Mouse (Mus musculus) heart, embryonic 15.5 days (tissue): ENCODE data around the gene Tubgcp5. TPM values are rescaled to one million over a fixed set of nuclear protein-coding genes. Genes with fewer than 3 reads are reported as not detected.

Experiments used
- ATAC-seq: fragments of 200-750 bp; cut with Nextera tagmentation; replicated peaks from 2 replicates; pipeline ENCODE4 v1.8.0; 2017; ENCODE audit warnings: low read depth, moderate TSS enrichment; ENCODE audit not compliant: insufficient number of reproducible peaks, insufficient read depth, low FRiP score
- H3K27ac ChIP-seq: fragments of 300-500 bp; sonication (generic); 2 replicates; pipeline ENCODE4 v1.5.1; 2015; ENCODE audit warnings: mild to moderate bottlenecking, inconsistent platforms
- H3K27me3 ChIP-seq: fragments of 300-500 bp; sonication (generic); 2 replicates; pipeline ENCODE4 v1.6.1; 2015; ENCODE audit warnings: inconsistent platforms
- H3K36me3 ChIP-seq: fragments of 300-500 bp; sonication (generic); 2 replicates; pipeline ENCODE4 v1.6.1; 2015; ENCODE audit warnings: mild to moderate bottlenecking, inconsistent platforms
- H3K4me1 ChIP-seq: fragments of 300-500 bp; sonication (generic); replicated peaks from 2 replicates; pipeline ENCODE4 v1.6.1; 2015; ENCODE audit warnings: inconsistent platforms
- H3K4me2 ChIP-seq: fragments of 300-500 bp; sonication (generic); 2 replicates; pipeline ENCODE4 v1.6.1; 2015; ENCODE audit warnings: inconsistent platforms, mild to moderate bottlenecking, moderate library complexity
- H3K4me3 ChIP-seq: fragments of 300-500 bp; sonication (generic); 2 replicates; pipeline ENCODE4 v1.5.1; 2015; ENCODE audit warnings: mild to moderate bottlenecking, inconsistent platforms
- H3K9ac ChIP-seq: fragments of 300-500 bp; sonication (generic); 2 replicates; pipeline ENCODE4 v1.6.1; 2015; ENCODE audit warnings: mild to moderate bottlenecking, inconsistent platforms
- H3K9me3 ChIP-seq: fragments of 300-500 bp; sonication (generic); replicated peaks from 2 replicates; pipeline ENCODE4 v1.6.1; 2016; ENCODE audit warnings: inconsistent platforms
- WGBS: fragments of 180-500 bp; shearing (Covaris S2); methylation state at CpG from one replicate; pipeline ENCODE4 v1.1.7; 2015; ENCODE audit warnings: mixed read lengths; 5-methylcytosine and 5-hydroxymethylcytosine counted together
- polyA plus RNA-seq: library from polyadenylated mRNA; unstranded; fragments of >200 nt; fragmentation: Nextera tagmentation; extraction: Ambion mirVana; gene quantifications from 2 replicates; pipeline ENCODE4 v1.2.1, GENCODE M21; 2015

Tubgcp5 gene
- polyA plus RNA-seq, 1 experiment from 2014 or later = 15.7 TPM

GRCm38 (mm10) chr7:55799981-55800380 lies 6.0 kb downstream of the Tubgcp5 start:
- peaks cover 73% of the 10 kb centered on the region for H3K36me3 ChIP-seq
- no peaks in the 10 kb centered on the region for H3K27me3 ChIP-seq
- H3K27ac ChIP-seq = no peak overlapping the region
- H3K9me3 ChIP-seq = no peaks in the 10 kb centered on the region
- H3K4me1 ChIP-seq = peaks cover 2% of the 10 kb centered on the region; the same call in 1 of the 2 replicates
- H3K4me3 ChIP-seq = no peak overlapping the region
- WGBS = 90% methylated on average over 3 of the region's 3 CpGs
- H3K4me2 ChIP-seq = no peak overlapping the region
- no peak for ATAC-seq
- no peak overlapping the region for H3K9ac ChIP-seq

- Histone ChIP-seq H3K4me1 (no peaks in the 10 kb centered on the region), H3K9ac (no peak overlapping the region), H3K27me3 (no peaks in the 10 kb centered on the region), H3K36me3 (peaks cover 70% of the 10 kb centered on the region), H3K4me3 (no peak overlapping the region), H3K27ac (no peak overlapping the region), H3K9me3 (no peaks in the 10 kb centered on the region), H3K4me2 (no peak overlapping the region)
- ATAC-seq = no peak
- WGBS = 73% methylated on average over 2 of the region's 2 CpGs
Observed at GRCm38 (mm10) chr7:55809967-55810366, 16.0 kb downstream of the Tubgcp5 start.

GRCm38 (mm10) chr7:55824468-55824867 lies 30.5 kb downstream of the Tubgcp5 start:
- WGBS = 83% methylated on average over 5 of the region's 5 CpGs
- no peak for ATAC-seq

GRCm38 (mm10) chr7:55827551-55827950 lies 33.6 kb downstream of the Tubgcp5 start:
- no peaks in the 10 kb centered on the region for H3K4me1 ChIP-seq
- no peak overlapping the region for H3K4me2 ChIP-seq
- no peak overlapping the region for H3K4me3 ChIP-seq
- H3K36me3 ChIP-seq = peaks cover 59% of the 10 kb centered on the region
- no peak overlapping the region for H3K9ac ChIP-seq
- H3K27ac ChIP-seq = no peak overlapping the region
- H3K9me3 ChIP-seq = no peaks in the 10 kb centered on the region
- no peaks in the 10 kb centered on the region for H3K27me3 ChIP-seq
- 93% methylated on average over 9 of the region's 9 CpGs for WGBS
- ATAC-seq = no peak; the same call in 1 of the 2 replicates

More at GRCm38 (mm10) chr7:55824468-55824867, 30.5 kb downstream of the Tubgcp5 start:
- Histone ChIP-seq H3K27ac (no peak overlapping the region), H3K9ac (no peak overlapping the region), H3K4me2 (no peak overlapping the region), H3K36me3 (peaks cover 73% of the 10 kb centered on the region), H3K27me3 (no peaks in the 10 kb centered on the region), H3K4me1 (no peaks in the 10 kb centered on the region), H3K9me3 (no peaks in the 10 kb centered on the region), H3K4me3 (no peak overlapping the region)

GRCm38 (mm10) chr7:55836877-55837276 lies 42.9 kb downstream of the Tubgcp5 start:
- ATAC-seq = no peak
- Histone ChIP-seq H3K9ac (no peak overlapping the region), H3K27ac (no peak overlapping the region), H3K4me3 (no peak overlapping the region), H3K4me2 (no peak overlapping the region), H3K36me3 (peaks cover 5% of the 10 kb centered on the region; the same call in 1 of the 2 replicates), H3K9me3 (no peaks in the 10 kb centered on the region), H3K27me3 (no peaks in the 10 kb centered on the region), H3K4me1 (peaks cover 5% of the 10 kb centered on the region; the same call in 1 of the 2 replicates)
- WGBS = 72% methylated on average over 4 of the region's 4 CpGs

- Histone ChIP-seq H3K36me3 (no peaks in the 10 kb centered on the region), H3K9ac (peak within 1 kb of the TSS; percentile 97), H3K27ac (peak within 1 kb of the TSS; percentile 97), H3K4me2 (peak within 1 kb of the TSS; percentile 74), H3K9me3 (no peaks in the 10 kb centered on the region), H3K27me3 (no peaks in the 10 kb centered on the region), H3K4me3 (peak within 1 kb of the TSS; percentile 99), H3K4me1 (peaks cover 16% of the 10 kb centered on the region)
- ATAC-seq = no peak
- WGBS = 51% methylated on average over 7 of the region's 7 CpGs
Observed at GRCm38 (mm10) chr7:55841445-55841844, 47.5 kb downstream of the Tubgcp5 start, which contains the start of gene Cyfip1. TSS of gene Cyfip1 (plus strand) at chr7:55841745.

- ATAC-seq = peak; percentile 97
- Histone ChIP-seq H3K9ac (peak overlapping the region; percentile 97), H3K4me1 (peaks cover 16% of the 10 kb centered on the region), H3K4me2 (peak overlapping the region; percentile 74), H3K4me3 (peak overlapping the region; percentile 99), H3K27ac (peak overlapping the region; percentile 97), H3K36me3 (no peaks in the 10 kb centered on the region), H3K9me3 (no peaks in the 10 kb centered on the region), H3K27me3 (no peaks in the 10 kb centered on the region)
- under 1% methylated on average over 43 of the region's 47 CpGs for WGBS
Observed at GRCm38 (mm10) chr7:55841977-55842503, 48.1 kb downstream of the Tubgcp5 start.

GRCm38 (mm10) chr7:55842504-55843152 lies 48.7 kb downstream of the Tubgcp5 start:
- Histone ChIP-seq H3K27me3 (no peaks in the 10 kb centered on the region), H3K4me3 (peak overlapping the region; percentile 99), H3K9me3 (no peaks in the 10 kb centered on the region), H3K4me2 (peak overlapping the region; percentile 74), H3K36me3 (no peaks in the 10 kb centered on the region), H3K4me1 (peaks cover 16% of the 10 kb centered on the region), H3K27ac (peak overlapping the region; percentile 97), H3K9ac (peak overlapping the region; percentile 97)
- ATAC-seq = peak; percentile 56; the same call in 1 of the 2 replicates
- under 1% methylated on average over 39 of the region's 40 CpGs for WGBS

- H3K9me3 ChIP-seq = no peaks in the 10 kb centered on the region
- no peak overlapping the region for H3K27ac ChIP-seq
- no peak overlapping the region for H3K9ac ChIP-seq
- H3K4me1 ChIP-seq = peaks cover 26% of the 10 kb centered on the region
- H3K4me3 ChIP-seq = no peak overlapping the region
- no peak for ATAC-seq
- H3K4me2 ChIP-seq = no peak overlapping the region
- no peaks in the 10 kb centered on the region for H3K27me3 ChIP-seq
- no peaks in the 10 kb centered on the region for H3K36me3 ChIP-seq
- 60% methylated on average over 9 of the region's 9 CpGs for WGBS
Observed at GRCm38 (mm10) chr7:55846606-55847312, 52.8 kb downstream of the Tubgcp5 start.

- H3K27ac ChIP-seq = 0 out of 2 replicates have a peak overlapping the region, but pooled peaks have one; percentile 16
- no peaks in the 10 kb centered on the region for H3K27me3 ChIP-seq
- H3K4me2 ChIP-seq = no peak overlapping the region
- no peaks in the 10 kb centered on the region for H3K9me3 ChIP-seq
- H3K4me1 ChIP-seq = peaks cover 21% of the 10 kb centered on the region
- no peaks in the 10 kb centered on the region for H3K36me3 ChIP-seq
- no peak overlapping the region for H3K4me3 ChIP-seq
- H3K9ac ChIP-seq = no peak overlapping the region
- 56% methylated on average over 14 of the region's 14 CpGs for WGBS
- no peak for ATAC-seq
Observed at GRCm38 (mm10) chr7:55849948-55850571, 56.1 kb downstream of the Tubgcp5 start.

GRCm38 (mm10) chr7:55852787-55853186 lies 58.8 kb downstream of the Tubgcp5 start:
- no peak for ATAC-seq
- H3K36me3 ChIP-seq = no peaks in the 10 kb centered on the region
- no peak overlapping the region for H3K9ac ChIP-seq
- H3K27me3 ChIP-seq = no peaks in the 10 kb centered on the region
- H3K9me3 ChIP-seq = no peaks in the 10 kb centered on the region
- no peak overlapping the region for H3K4me3 ChIP-seq
- H3K4me2 ChIP-seq = no peak overlapping the region
- peaks cover 26% of the 10 kb centered on the region for H3K4me1 ChIP-seq
- 53% methylated on average over 3 of the region's 3 CpGs for WGBS
- no peak overlapping the region for H3K27ac ChIP-seq
